Comparison of ENCODE assay signal across 8 mouse cellular contexts in genomic region chr8:47370421-47371080, GRCm38 (mm10).
A peak's percentile ranks its signal among the peaks of the same experiment; 100 is the strongest.
DNase-seq lines count a peak whose midpoint lies in the region; ATAC-seq and TF ChIP-seq lines count a peak whose summit lies in the region.

No protein-coding gene starts in this region.

- H3K27me3 ChIP-seq in lung, embryonic 15.5 days, result no peaks in the 10 kb centered on the region

- WGBS in lung, embryonic 15.5 days, result 28% methylated on average over 15 of the region's 15 CpGs

- H3K9me3 ChIP-seq in lung, embryonic 15.5 days, result no peaks in the 10 kb centered on the region

- H3K36me3 ChIP-seq in lung, embryonic 15.5 days, result no peaks in the 10 kb centered on the region

- peak; percentile 77 for TF ChIP-seq CTCF in bone marrow macrophage, adult 2 months (IDR thresholded peaks at IDR 0.05; ENCODE audit: low read depth, low read length)

- no peak overlapping the region for H3K4me3 ChIP-seq in bone marrow macrophage, adult 2 months (ENCODE audit: insufficient read depth, low read length)
- H3K4me3 ChIP-seq in lung, embryonic 15.5 days, result no peak overlapping the region

- H3K27ac ChIP-seq in bone marrow macrophage, adult 2 months (ENCODE audit: insufficient read depth, low read depth, low read length), result no peak overlapping the region
- H3K27ac ChIP-seq in lung, embryonic 15.5 days, result no peak overlapping the region

- H3K4me1 ChIP-seq in bone marrow macrophage, adult 2 months (ENCODE audit: control insufficient read depth, insufficient read depth, low read length), result no peaks in the 10 kb centered on the region
- 0 out of 2 replicates have a peak, but pooled peaks cover 4% of the 10 kb centered on the region for H3K4me1 ChIP-seq in lung, embryonic 15.5 days

- H3K9ac ChIP-seq in lung, embryonic 15.5 days, result no peak overlapping the region

- ATAC-seq in lung, embryonic 15.5 days (ENCODE audit: borderline replicate concordance, extremely low read depth, low FRiP score, low TSS enrichment), result peak; percentile 62; the same call in 1 of the 2 replicates

- intact Hi-C loops in heart, postnatal 25 days (cut with DNase I), result loop anchor here (1.0 to 5.0 kb wide), 4 partner anchors 243 to 698 kb away; no protein-coding TSS in a partner anchor

- TF ChIP-seq POLR2A in bone marrow macrophage, adult 2 months (IDR thresholded peaks at IDR 0.05; ENCODE audit: borderline replicate concordance, low read depth, low read length), result no peak

- DNase-seq in CD8-positive naive resting alpha-beta T cell, adult 2 months (ENCODE audit: low read depth in 2 of 2, low spot score in 2 of 2), result peak; percentile 39 to 57
- DNase-seq in fibroblast of lung, adult 2 months (ENCODE audit: low read depth), result peak; percentile 40
- DNase-seq in heart, postnatal 25 days (ENCODE audit: low spot score), result peak; percentile 70
- DNase-seq in layer of hippocampus, adult 11-12 months (ENCODE audit: low spot score), result peak; percentile 89
- peak; percentile 63 for DNase-seq in ovary, postnatal 10 days (ENCODE audit: low spot score)
- DNase-seq in thymus, postnatal 25 days, result peak; percentile 75

- H3K4me2 ChIP-seq in lung, embryonic 15.5 days, result no peak overlapping the region
